Mouse (Mus musculus) cerebellum, adult 2 months (tissue): ENCODE measurements around the gene Afdn.

ENCODE experiments used
- CTCF ChIP-seq: fragments of 200-500 bp; IDR thresholded peaks from 2 replicates; pipeline ENCODE4 v1.5.1; 2011; ENCODE audit warnings: low read depth, mild to moderate bottlenecking, control low read depth, low read length, moderate library complexity, borderline replicate concordance; ENCODE audit not compliant: insufficient read depth
- POLR2A ChIP-seq: fragments of 200-500 bp; IDR thresholded peaks from 2 replicates; pipeline ENCODE4 v1.6.1; 2011; ENCODE audit warnings: low read length, control low read depth, borderline replicate concordance; ENCODE audit not compliant: insufficient read depth

- TF ChIP-seq CTCF, result no peak
- TF ChIP-seq POLR2A, result no peak
Observed at GRCm38 (mm10) chr17:13914531-13914930, 154.2 kb downstream of the Afdn start.
